Mouse (Mus musculus): ENCODE data around the gene Timmdc1. TPM values are rescaled to one million over a fixed set of nuclear protein-coding genes. Genes with fewer than 3 reads are reported as not detected.

Gene Timmdc1
- total RNA-seq, 2 experiments from 2014 or later: 45.9 to 46.2 TPM

DNA sequence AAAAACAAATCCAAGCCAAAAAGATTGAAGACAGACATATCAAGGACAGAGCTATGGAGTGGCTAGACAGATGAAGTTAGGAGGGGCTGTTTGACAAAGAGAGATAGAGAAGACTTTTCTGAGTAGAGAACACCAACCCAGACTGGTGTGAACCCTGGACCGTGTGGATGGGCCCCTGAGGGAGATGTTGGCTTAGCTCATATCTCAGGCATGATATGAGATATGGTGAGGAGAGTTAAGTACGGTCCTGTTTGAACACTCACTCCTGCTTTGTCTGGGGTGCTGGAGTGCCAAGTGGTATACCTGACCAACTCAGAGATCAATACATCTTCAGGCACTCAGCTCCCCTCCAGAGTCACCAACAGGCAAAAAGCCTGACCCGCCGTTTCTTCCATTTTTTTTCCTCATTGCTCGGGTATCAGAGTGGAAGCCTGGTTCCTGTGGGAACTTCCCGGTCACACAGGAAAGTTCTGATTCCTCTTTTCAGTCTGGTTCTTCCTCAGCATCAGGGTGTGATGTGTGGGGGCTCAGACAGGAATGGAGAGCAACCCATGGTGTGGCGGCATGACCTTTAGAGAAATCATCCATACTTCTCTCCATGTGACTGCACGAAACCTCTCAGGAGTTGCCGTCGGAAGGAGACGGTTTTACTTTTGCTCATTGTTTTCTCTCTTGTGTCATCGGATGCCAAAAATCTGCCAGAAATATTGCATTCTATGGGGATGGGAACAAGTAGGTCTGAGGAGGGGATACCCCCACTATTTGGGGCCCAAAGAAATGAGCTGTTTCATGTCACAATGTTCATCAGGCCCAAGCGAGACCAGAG lies 55.2 kb downstream of the Timmdc1 start:
- no peak for DNase-seq (ENCODE audit: low spot score)

DNA sequence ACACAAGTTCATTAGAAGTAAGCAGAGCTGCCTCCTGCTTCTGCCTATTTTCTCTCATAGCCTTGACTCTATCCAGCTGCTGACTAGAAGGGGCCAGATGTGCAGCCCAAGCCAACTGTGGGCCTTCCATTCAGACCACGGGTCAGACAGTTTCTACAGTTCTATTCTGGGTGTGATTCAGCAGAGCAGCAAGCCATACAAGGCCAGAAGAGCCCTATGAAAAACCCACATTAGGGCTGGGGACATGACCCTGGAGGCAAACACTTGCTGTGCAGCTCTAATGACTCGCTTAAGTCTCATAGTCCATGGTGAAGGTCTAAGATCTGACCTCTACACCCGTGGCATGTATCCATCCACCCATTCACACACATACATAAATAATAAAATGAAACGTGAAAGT lies 56.4 kb downstream of the Timmdc1 start:
- no peak for DNase-seq (ENCODE audit: low spot score)

DNA sequence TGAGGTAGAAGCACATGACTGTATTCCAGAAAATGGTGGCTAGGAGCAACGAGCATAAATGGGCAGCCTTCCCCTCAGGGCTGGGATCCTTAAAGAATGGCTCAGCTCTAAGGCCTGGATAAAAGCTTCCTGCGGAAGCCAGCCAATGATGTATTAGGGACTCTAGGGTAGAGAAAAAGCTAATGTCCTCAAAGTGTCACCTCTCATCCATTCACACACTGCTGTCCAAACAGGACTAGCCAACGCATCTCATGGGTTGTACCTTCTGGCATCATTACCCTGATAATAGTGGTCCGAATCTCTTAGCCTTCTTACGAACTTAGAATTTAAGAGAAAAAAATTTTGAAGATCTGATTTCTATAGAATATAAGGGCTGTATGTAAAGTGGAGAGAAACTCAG lies 59.2 kb downstream of the Timmdc1 start:
- no peak for DNase-seq (ENCODE audit: low spot score)

DNA sequence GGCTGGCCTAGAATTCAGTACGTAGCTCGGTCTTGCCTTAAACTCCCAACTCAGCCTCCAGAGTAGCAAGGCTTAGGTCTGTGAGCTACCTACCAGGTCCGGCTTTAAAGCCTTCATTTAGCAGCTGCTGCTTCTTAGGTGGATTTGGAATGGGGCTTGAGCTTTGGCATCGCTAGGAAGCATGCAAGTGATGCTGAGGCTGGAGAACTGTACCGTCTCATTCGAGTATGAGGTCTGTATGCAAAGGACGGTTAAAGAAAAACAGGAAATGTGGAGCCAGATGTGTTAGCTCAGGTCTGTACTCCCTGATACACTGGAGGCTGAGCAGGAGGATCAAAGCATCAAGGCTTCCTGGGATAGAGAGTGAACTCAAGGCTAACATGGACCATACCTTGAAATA lies 60.3 kb downstream of the Timmdc1 start:
- no peak for DNase-seq (ENCODE audit: low spot score)

DNA sequence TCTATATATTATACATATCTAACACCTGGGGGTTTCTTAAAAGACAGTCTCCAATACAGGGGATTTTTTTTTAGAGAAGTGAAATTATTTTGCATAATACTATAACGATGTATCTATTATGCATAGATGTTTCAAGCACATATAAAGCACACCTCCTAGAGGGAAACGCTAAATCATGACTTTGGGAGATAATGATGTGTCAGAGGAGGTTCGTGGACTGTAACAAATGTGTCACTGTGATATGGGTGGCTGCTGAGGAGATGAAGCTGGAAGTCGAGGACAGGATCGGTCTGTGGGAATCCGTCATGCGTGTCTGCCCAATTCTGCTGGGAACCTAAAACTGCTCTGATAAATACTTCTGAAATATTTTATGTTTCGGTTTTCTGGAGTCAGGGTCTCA lies 60.7 kb downstream of the Timmdc1 start:
- no peak for DNase-seq (ENCODE audit: low spot score)

DNA sequence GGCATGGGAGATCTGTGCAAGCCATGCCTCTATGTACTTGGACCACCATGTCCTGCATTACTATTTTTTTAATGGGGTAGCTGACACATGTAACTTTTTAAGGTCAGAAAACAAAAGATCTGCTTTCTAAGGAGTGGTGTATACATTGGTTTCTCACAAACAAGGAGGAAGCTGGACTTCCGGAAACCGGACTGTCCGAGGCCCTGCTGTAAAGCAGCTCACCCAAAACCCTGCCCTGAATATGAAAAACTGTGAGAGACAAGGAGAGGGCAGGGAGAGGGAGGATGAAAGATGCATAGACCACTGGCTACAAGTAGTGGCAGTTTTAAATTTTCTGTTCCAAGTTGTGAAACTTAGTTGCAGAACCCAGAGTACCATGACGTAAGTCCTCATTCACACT lies 62.5 kb downstream of the Timmdc1 start:
- no peak for DNase-seq (ENCODE audit: low spot score)

DNA sequence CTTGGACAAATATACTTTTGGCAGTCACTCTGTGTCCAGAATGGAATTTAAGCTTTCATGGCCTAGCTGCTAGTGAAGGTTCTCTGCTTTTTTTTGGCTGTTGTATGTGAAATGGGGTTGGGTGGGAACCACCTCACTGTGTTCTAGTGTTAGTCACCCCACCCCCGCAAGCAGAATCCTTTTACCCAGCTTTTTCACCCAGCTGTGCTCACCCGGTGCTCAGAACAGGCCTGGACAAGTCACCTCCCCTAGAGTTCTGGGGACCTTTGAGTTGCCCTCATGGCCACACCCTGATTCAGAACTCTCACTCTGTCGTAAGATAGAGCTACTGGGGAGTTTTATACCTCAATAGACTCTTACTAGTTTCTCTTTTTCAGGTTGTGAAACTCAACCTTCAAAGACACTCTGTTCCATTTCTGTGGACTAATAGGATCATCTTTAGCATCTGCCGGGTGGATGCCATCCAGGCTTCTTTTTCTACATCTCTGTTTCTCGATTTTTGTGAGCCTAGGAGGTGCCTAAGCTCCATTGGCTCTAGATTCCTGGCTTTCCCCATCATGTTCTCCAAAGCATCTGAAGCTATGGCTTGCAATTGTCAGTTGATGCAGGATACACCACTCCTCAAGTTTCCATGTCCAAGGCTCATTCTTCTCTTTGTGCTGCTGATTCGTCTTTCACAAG lies 63.7 kb downstream of the Timmdc1 start:
- DNase-seq (ENCODE audit: low spot score): no peak

DNA sequence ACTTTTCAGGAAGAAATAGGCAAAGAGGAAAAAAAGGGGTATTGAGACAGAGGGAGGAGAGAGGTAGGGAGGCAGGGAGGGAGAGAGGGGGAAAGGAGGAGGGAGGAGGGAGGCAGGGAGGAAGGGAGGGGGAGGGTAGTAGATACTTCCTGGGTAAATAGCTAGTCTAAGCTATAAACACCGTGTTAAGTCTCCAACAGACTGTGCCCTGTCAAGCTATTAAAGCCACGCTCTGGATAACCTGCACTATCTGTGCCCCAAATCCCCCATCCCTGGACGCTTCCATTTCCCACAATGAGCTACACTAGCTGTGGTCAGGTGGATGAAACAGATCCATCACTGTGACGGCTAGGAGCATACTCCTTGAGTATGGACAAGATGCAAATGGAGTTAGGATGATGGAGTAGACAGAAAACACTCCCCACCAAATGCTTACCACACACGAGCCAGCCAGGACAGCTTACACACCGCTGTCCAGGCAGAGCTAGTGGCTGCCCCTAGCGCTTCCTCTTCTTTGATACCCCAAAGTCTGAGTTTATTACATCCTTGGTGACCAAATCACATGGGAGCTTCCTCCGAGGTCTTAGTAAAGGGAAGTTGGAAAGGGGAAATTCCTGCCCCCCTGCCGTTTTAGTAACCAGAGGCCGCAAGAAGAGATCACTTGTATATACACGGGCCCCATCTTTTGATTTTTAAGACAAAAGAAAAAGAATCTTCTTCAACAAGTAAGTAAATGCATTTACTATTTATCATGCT lies 65.5 kb downstream of the Timmdc1 start:
- DNase-seq (ENCODE audit: low spot score): no peak

DNA sequence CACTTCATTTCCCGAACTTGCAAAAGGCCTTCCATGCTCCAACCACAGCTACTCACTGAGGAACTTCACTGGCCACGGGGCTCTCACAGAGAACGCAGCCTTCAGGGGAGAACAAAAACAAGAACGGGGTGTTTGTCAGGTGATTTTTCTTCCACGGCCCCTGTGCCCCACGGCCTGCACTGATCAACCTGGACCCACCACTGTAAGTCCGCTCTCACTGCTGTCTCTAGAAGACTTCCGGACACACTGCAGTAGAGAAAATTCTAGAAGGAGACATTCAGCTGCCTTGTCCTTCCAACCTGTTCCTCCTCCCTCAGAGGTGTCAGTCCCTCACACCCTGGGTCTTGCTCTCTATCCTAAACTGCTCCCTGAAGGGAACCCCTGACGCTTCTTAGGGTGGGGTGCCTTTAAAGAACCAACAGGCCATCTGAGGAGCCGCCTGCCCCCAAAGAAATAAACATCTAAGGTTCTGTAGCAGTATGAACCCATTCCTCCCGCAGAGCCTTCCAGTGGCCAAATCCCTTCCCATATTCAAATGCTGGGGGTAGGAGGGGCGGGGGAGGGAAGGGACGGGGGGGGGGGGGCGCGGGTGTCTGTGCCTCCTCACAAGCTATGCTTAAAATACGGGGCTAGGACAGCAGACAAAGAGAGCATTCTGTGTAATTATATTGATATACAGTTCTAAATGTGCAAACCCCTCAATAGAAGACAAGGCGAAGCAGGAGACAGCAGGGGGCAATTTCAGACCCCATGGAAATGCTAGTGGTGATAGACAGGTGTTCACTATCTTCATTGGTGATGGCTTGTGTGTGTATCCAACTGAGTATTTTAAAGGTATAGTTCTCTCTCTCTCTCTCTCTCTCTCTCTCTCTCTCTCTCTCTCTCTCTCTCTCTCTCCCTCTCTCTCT lies 66.7 kb downstream of the Timmdc1 start, which contains the start of gene Cd80:
Gene Cd80 (plus strand): TSS at position 51 of the 908 bp plus-strand sequence.
- DNase-seq (ENCODE audit: low spot score): no peak

DNA sequence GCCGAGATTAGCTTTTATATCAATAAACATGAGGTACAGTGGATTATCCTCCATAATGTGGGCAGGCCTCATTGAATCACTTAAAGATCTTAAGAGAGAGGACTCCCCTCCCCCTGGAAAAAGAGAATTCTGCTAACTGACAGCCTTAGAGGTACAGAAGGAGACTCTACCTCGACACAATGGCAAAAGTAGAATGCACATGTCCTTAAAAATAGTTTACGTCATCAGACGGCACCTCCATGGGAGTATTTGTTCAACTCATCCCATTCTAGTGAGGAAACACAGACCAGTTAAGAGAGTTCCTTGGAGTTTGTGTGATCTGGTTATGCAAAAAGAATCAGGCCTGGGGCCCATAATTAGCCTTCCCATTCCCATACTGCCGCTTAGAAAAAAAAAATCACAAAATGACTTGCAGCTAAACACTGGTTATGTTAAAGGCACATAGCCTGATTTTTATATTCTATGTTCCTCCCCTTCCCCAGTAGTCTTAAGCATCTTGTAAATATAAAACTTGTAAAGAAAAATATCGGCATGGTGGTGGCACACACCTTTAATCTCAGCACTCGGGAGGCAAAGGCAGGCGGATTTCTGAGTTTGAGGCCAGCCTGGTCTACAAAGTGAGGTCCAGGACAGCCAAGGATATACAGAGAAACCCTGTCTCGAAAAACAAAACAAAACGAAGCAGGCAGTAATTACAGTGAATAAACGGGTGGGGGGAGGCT lies 67.8 kb downstream of the Timmdc1 start:
- no peak for DNase-seq (ENCODE audit: low spot score)

DNA sequence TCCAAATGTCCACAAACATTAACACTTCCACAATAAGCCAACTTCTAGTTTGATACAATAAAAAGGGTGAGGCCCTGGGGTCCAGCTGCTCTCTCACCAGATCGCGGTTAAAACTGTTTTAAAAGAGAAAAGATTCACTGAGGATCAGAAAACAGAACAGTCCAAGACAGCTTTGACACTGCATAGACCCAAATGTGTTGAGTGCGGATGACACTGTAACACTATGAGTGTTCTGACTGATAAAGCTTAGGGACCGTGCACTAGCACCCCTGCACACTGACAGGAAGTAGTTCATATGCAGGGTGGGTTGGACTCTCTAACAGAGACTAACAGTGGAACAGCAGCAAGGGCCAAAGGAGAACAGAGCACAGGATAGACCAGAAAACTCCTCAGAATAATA lies 68.5 kb downstream of the Timmdc1 start:
- no peak for DNase-seq (ENCODE audit: low spot score)

DNA sequence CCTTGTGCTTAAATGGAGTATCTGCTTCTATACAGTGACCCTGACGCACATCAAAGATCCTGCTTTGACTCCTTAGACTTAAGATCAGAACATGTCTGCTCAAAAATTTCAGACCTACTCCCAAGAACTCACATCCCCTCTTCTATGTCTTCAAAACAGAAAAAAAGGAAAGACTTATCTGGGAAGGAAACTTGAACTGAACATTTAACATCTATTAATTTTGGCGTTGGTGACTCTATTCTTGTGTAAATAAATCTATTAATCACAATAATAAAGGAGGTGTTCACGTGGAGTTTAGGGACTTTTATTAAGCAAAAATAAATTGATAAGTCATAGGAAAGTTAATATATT lies 69.3 kb downstream of the Timmdc1 start:
- no peak for DNase-seq (ENCODE audit: low spot score)

DNA sequence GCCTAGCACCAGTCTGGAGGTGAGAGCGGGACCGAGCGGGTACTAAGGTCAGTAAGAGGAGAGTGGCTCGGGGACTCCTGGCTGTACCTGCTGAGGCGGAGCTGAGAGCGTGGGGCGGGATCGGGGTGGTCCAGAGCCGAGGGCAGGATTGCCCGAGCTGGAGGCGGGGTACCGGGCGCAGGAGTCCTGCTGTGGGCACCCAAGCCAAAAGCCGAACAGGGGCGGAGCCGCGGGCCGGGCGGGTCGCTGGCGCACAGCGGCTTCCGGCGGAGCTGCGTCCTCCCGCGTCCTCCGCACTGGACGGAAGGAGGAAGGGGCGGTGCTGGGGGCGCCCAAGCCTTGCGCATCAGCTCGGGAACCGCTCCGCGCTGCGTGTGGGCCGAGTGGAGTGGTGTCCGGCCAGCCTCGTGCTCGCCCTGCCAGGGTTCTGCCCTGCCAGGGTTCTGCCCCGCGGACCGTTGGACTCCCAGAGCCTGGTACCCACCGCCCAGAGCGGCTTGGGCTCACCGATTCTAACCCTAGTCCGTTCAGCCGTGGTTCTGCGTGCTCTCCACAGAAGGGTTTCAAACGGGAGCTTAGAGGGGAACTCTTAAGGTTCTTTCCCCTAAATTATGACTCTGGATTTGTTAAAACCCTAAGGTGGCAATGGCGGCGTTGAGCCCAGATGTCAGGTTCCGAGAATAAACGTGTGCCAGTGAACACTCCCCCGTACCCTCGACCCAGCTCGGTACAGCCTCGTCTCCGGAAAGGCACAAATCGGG lies 69.8 kb downstream of the Timmdc1 start, which contains the start of gene Adprh:
Gene Adprh (minus strand): TSS at position 262 of the 761 bp plus-strand sequence.
- DNase-seq (ENCODE audit: low spot score): peak; percentile 95

DNA sequence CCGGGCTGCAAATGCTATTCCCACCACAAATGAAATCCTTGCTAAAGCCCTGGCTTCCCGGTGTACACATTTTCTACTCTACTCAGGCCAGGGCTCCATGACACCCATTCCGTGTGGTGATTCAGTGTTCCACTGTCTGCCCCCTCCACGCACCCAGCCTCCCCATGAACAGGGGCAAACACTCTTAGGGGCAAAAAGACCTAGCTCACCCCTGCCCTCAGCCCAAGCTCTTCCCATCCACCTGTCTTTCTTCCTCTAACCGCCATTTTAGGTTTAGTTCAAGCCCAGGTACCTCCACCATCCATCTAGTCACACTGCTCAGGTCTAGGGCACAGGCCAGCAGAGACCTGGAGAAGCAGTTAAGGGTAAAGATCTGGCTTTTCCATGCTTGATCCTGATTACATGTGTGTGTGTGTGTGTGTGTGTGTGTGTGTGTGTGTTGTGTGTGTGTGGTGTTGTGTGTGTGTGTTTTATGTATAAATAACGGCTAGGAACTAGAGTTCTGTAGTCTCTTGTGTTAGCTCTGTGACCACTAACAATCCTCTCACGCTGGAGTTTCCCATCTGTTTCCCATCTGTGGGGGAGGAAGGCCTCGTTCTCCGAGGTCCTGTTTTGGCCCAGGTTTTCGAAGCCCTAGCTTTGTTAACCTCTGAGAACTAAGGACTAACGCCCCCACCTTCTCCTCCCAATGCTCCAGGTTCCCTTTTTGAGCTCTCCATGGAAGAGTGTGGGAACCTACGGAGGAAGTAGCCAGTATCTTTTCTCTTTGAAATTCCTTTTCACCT lies 70.8 kb downstream of the Timmdc1 start:
- no peak for DNase-seq (ENCODE audit: low spot score)

DNA sequence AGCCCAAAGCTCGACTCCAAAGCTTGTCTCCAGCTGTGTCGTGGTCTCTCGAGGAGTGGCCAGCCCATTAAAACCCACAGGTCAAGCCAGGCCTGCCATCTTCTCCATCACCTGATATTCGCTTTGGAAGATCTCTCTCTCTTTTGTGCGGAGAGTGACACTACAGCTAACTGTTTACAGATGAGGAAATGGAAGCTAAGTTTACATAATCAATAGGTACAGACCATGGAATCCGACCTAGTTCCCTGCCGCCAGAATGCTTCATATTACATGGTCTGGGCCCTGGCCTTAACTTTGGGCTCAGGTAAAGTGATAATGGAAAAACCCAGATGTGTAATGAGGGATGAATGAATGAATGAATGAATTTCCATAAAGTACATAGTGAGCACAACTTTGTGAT lies 71.8 kb downstream of the Timmdc1 start:
- no peak for DNase-seq (ENCODE audit: low spot score)

DNA sequence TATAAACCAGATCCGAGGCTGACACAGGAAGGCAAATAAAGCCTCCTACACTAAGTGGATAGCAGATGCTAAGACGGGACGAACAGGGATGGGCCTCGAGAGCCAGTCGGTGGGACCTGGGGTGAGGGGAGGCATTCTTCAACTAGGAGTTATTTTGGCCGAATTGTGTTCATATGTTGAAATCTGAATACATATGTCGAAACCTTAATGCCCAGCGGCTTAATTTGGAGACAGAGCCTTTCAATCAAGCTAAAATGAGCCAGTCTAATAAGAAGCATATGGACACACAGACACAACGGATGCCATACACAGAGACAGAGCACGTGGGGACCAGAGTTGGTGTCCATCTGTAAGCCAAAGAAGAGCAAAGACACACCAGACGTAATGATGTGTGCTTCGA lies 74.0 kb downstream of the Timmdc1 start:
- no peak for DNase-seq (ENCODE audit: low spot score)
